Mouse (Mus musculus): ENCODE measurements around the gene Hs1bp3.

The Hs1bp3 gene

GRCm38 (mm10) chr12:8362400-8362799, 49.2 kb downstream of the Hs1bp3 start:
- DNase-seq (ENCODE audit: low spot score in 2 of 2): no peak

- no peak for DNase-seq (ENCODE audit: low spot score in 2 of 2)
Measured at GRCm38 (mm10) chr12:8364321-8364838, 51.1 kb downstream of the Hs1bp3 start.

- DNase-seq (ENCODE audit: low spot score in 2 of 2): no peak
Measured at GRCm38 (mm10) chr12:8365336-8365735, 52.1 kb downstream of the Hs1bp3 start.

- no peak for DNase-seq (ENCODE audit: low spot score in 2 of 2)
Measured at GRCm38 (mm10) chr12:8365905-8366576, 52.8 kb downstream of the Hs1bp3 start.

GRCm38 (mm10) chr12:8366688-8367087, 53.5 kb downstream of the Hs1bp3 start:
- DNase-seq (ENCODE audit: low spot score in 2 of 2): no peak

- DNase-seq (ENCODE audit: low spot score in 2 of 2): no peak
Measured at GRCm38 (mm10) chr12:8371746-8372510, 58.7 kb downstream of the Hs1bp3 start.

- DNase-seq (ENCODE audit: low spot score in 2 of 2): no peak
Measured at GRCm38 (mm10) chr12:8372511-8373180, 59.4 kb downstream of the Hs1bp3 start.

- no peak for DNase-seq (ENCODE audit: low spot score in 2 of 2)
Measured at GRCm38 (mm10) chr12:8373741-8374140, 60.5 kb downstream of the Hs1bp3 start.

GRCm38 (mm10) chr12:8377169-8377568, 63.9 kb downstream of the Hs1bp3 start:
- DNase-seq (ENCODE audit: low spot score in 2 of 2): no peak

GRCm38 (mm10) chr12:8377955-8378620, 64.9 kb downstream of the Hs1bp3 start:
- no peak for DNase-seq (ENCODE audit: low spot score in 2 of 2)

- DNase-seq (ENCODE audit: low spot score in 2 of 2): peak; percentile 47 to 72
Measured at GRCm38 (mm10) chr12:8379795-8380521, 66.7 kb downstream of the Hs1bp3 start.

GRCm38 (mm10) chr12:8380944-8381343, 67.7 kb downstream of the Hs1bp3 start:
- DNase-seq (ENCODE audit: low spot score in 2 of 2): no peak

- DNase-seq (ENCODE audit: low spot score in 2 of 2): no peak
Measured at GRCm38 (mm10) chr12:8381940-8382339, 68.7 kb downstream of the Hs1bp3 start.

GRCm38 (mm10) chr12:8383822-8384221, 70.6 kb downstream of the Hs1bp3 start:
- no peak for DNase-seq (ENCODE audit: low spot score in 2 of 2)

- DNase-seq (ENCODE audit: low spot score in 2 of 2): no peak
Measured at GRCm38 (mm10) chr12:8386451-8387011, 73.3 kb downstream of the Hs1bp3 start.

- DNase-seq (ENCODE audit: low spot score in 2 of 2): no peak
Measured at GRCm38 (mm10) chr12:8387281-8387680, 74.0 kb downstream of the Hs1bp3 start.

GRCm38 (mm10) chr12:8388529-8389414, 75.5 kb downstream of the Hs1bp3 start:
- no peak for DNase-seq (ENCODE audit: low spot score in 2 of 2)

GRCm38 (mm10) chr12:8393226-8393625, 80.0 kb downstream of the Hs1bp3 start:
- no peak for DNase-seq (ENCODE audit: low spot score in 2 of 2)
